Mouse (Mus musculus): ENCODE results near the gene Tmem209. TPM values are rescaled to one million over a fixed set of nuclear protein-coding genes. Genes with fewer than 3 reads are reported as not detected.
A peak's percentile ranks its signal among the peaks of the same experiment; 100 is the strongest.

Gene Tmem209
- total and polyA plus RNA-seq, 2 experiments from 2014 or later: 24.2 to 49.8 TPM

GRCm38 (mm10) chr6:30458626-30459025 lies 51.0 kb downstream of the Tmem209 start:
- peaks cover 20% of the 10 kb centered on the region for H3K4me1 ChIP-seq (ENCODE audit: insufficient read depth)
- no peak overlapping the region for H3K4me2 ChIP-seq (ENCODE audit: low read depth)
- H3K4me3 ChIP-seq (ENCODE audit: low read depth, low read length): no peak overlapping the region
- ATAC-seq (no peak), DNase-seq (peak; percentile 33)
- 59% methylated on average over 5 of the region's 5 CpGs for WGBS
- H3K9ac ChIP-seq: no peak overlapping the region
- H3K27me3 ChIP-seq (ENCODE audit: insufficient read depth, low read length): no peaks in the 10 kb centered on the region
- TF ChIP-seq CTCF (IDR thresholded peaks at IDR 0.05; ENCODE audit: low read depth): no peak
- H3K36me3 ChIP-seq (ENCODE audit: insufficient read depth): peaks cover 7% of the 10 kb centered on the region; the same call in 1 of the 2 replicates
- H3K27ac ChIP-seq (ENCODE audit: low read depth, low read length): no peak overlapping the region
- H3K9me3 ChIP-seq (ENCODE audit: low read length): no peaks in the 10 kb centered on the region

- Histone ChIP-seq H3K27ac (ENCODE audit: low read depth, low read length) (no peak overlapping the region), H3K4me3 (ENCODE audit: low read depth, low read length) (no peak overlapping the region), H3K9me3 (ENCODE audit: low read length) (no peaks in the 10 kb centered on the region), H3K4me1 (ENCODE audit: insufficient read depth) (peaks cover 20% of the 10 kb centered on the region), H3K9ac (no peak overlapping the region), H3K27me3 (ENCODE audit: insufficient read depth, low read length) (no peaks in the 10 kb centered on the region), H3K4me2 (ENCODE audit: low read depth) (no peak overlapping the region), H3K36me3 (ENCODE audit: insufficient read depth) (peaks cover 15% of the 10 kb centered on the region; the same call in 1 of the 2 replicates)
- DNase-seq: no peak
- no peak for ATAC-seq
- WGBS: 95% methylated on average over 7 of the region's 7 CpGs
- TF ChIP-seq CTCF (IDR thresholded peaks at IDR 0.05; ENCODE audit: low read depth): no peak
These were observed 52.6 kb downstream of the Tmem209 start for GRCm38 (mm10) chr6:30456991-30457390.

GRCm38 (mm10) chr6:30439576-30439975 lies 70.0 kb downstream of the Tmem209 start:
- ATAC-seq (no peak), DNase-seq (no peak)
- Histone ChIP-seq H3K27ac (ENCODE audit: low read depth, low read length) (no peak overlapping the region), H3K4me3 (ENCODE audit: low read depth, low read length) (no peak overlapping the region), H3K4me2 (ENCODE audit: low read depth) (no peak overlapping the region), H3K9ac (no peak overlapping the region), H3K27me3 (ENCODE audit: insufficient read depth, low read length) (no peaks in the 10 kb centered on the region), H3K9me3 (ENCODE audit: low read length) (no peaks in the 10 kb centered on the region), H3K4me1 (ENCODE audit: insufficient read depth) (no peaks in the 10 kb centered on the region), H3K36me3 (ENCODE audit: insufficient read depth) (peaks cover 26% of the 10 kb centered on the region)
- no peak for TF ChIP-seq CTCF (IDR thresholded peaks at IDR 0.05; ENCODE audit: low read depth)
- WGBS: 77% methylated on average over 10 of the region's 10 CpGs

- DNase-seq: no peak
- Histone ChIP-seq H3K4me1 (ENCODE audit: insufficient read depth) (no peaks in the 10 kb centered on the region), H3K4me3 (ENCODE audit: low read depth, low read length) (no peak overlapping the region), H3K9me3 (ENCODE audit: low read length) (no peaks in the 10 kb centered on the region), H3K9ac (no peak overlapping the region), H3K4me2 (ENCODE audit: low read depth) (no peak overlapping the region), H3K36me3 (ENCODE audit: insufficient read depth) (peaks cover 14% of the 10 kb centered on the region; the same call in 1 of the 2 replicates), H3K27me3 (ENCODE audit: insufficient read depth, low read length) (no peaks in the 10 kb centered on the region), H3K27ac (ENCODE audit: low read depth, low read length) (no peak overlapping the region)
- no peak for ATAC-seq
- TF ChIP-seq CTCF (IDR thresholded peaks at IDR 0.05; ENCODE audit: low read depth): no peak
- WGBS: 81% methylated on average over 3 of the region's 3 CpGs
These were observed 72.5 kb downstream of the Tmem209 start for GRCm38 (mm10) chr6:30437054-30437453.

GRCm38 (mm10) chr6:30436476-30436875 lies 73.1 kb downstream of the Tmem209 start:
- Histone ChIP-seq H3K4me2 (ENCODE audit: low read depth) (no peak overlapping the region), H3K9me3 (ENCODE audit: low read length) (no peaks in the 10 kb centered on the region), H3K27ac (ENCODE audit: low read depth, low read length) (no peak overlapping the region), H3K4me3 (ENCODE audit: low read depth, low read length) (no peak overlapping the region), H3K27me3 (ENCODE audit: insufficient read depth, low read length) (no peaks in the 10 kb centered on the region), H3K4me1 (ENCODE audit: insufficient read depth) (no peaks in the 10 kb centered on the region), H3K9ac (no peak overlapping the region), H3K36me3 (ENCODE audit: insufficient read depth) (0 out of 2 replicates have a peak, but pooled peaks cover 10% of the 10 kb centered on the region)
- no peak for ATAC-seq
- WGBS: 95% methylated on average over 3 of the region's 3 CpGs
- TF ChIP-seq CTCF (IDR thresholded peaks at IDR 0.05; ENCODE audit: low read depth): no peak
- no peak for DNase-seq

GRCm38 (mm10) chr6:30432461-30433192 lies 77.0 kb downstream of the Tmem209 start:
- Histone ChIP-seq H3K36me3 (ENCODE audit: insufficient read depth) (no peaks in the 10 kb centered on the region), H3K9ac (no peak overlapping the region), H3K4me2 (ENCODE audit: low read depth) (no peak overlapping the region), H3K4me3 (ENCODE audit: low read depth, low read length) (no peak overlapping the region), H3K9me3 (ENCODE audit: low read length) (no peaks in the 10 kb centered on the region), H3K27me3 (ENCODE audit: insufficient read depth, low read length) (no peaks in the 10 kb centered on the region), H3K27ac (ENCODE audit: low read depth, low read length) (no peak overlapping the region), H3K4me1 (ENCODE audit: insufficient read depth) (no peaks in the 10 kb centered on the region)
- DNase-seq (no peak), ATAC-seq (no peak)
- 67% methylated on average over 3 of the region's 3 CpGs for WGBS
- no peak for TF ChIP-seq CTCF (IDR thresholded peaks at IDR 0.05; ENCODE audit: low read depth)

Other genes with a start within 250 kb of the Tmem209 start
- gene Ube2h, start 205.2 kb downstream of the Tmem209 start, total RNA-seq (2014; rRNA removed): 33.3 and 42.7 TPM in 2 replicates
- gene Ube2h, start 205.2 kb downstream of the Tmem209 start, polyA plus RNA-seq (2015; fragmentation: Nextera tagmentation; extraction: Ambion mirVana): 31.3 and 37.7 TPM in 2 replicates
- 56.7 and 57.2 TPM in 2 replicates for gene Zc3hc1, start 118.8 kb downstream of the Tmem209 start, total RNA-seq (2014; rRNA removed)
- gene Zc3hc1, start 118.8 kb downstream of the Tmem209 start, polyA plus RNA-seq (2015; fragmentation: Nextera tagmentation; extraction: Ambion mirVana): 69.4 and 71.9 TPM in 2 replicates
- 111 and 160 TPM in 2 replicates for gene Klhdc10, start 107.9 kb downstream of the Tmem209 start, total RNA-seq (2014; rRNA removed)
- gene Klhdc10, start 107.9 kb downstream of the Tmem209 start, polyA plus RNA-seq (2015; fragmentation: Nextera tagmentation; extraction: Ambion mirVana): 17.7 and 24.3 TPM in 2 replicates
- 0.95 and 1.4 TPM in 2 replicates for gene Ssmem1, start 66 bp upstream of the Tmem209 start, total RNA-seq (2014; rRNA removed)
- gene Ssmem1, start 66 bp upstream of the Tmem209 start, polyA plus RNA-seq (2015; fragmentation: Nextera tagmentation; extraction: Ambion mirVana): 0.29 TPM in 1 of 2 replicates, not detected in the other
- gene Cpa2, start 31.8 kb upstream of the Tmem209 start, total RNA-seq (2014; rRNA removed): 6.8 and 10.0 TPM in 2 replicates
- 16.6 and 17.1 TPM in 2 replicates for gene Cpa2, start 31.8 kb upstream of the Tmem209 start, polyA plus RNA-seq (2015; fragmentation: Nextera tagmentation; extraction: Ambion mirVana)
- gene Cpa4, start 58.6 kb upstream of the Tmem209 start, total RNA-seq (2014; rRNA removed): 0.23 and 0.38 TPM in 2 replicates
- gene Cpa4, start 58.6 kb upstream of the Tmem209 start, polyA plus RNA-seq (2015; fragmentation: Nextera tagmentation; extraction: Ambion mirVana): 0.58 and 0.88 TPM in 2 replicates
- not detected in 2 replicates for gene Cpa5, start 101.2 kb upstream of the Tmem209 start, total RNA-seq (2014; rRNA removed)
- gene Cpa5, start 101.2 kb upstream of the Tmem209 start, polyA plus RNA-seq (2015; fragmentation: Nextera tagmentation; extraction: Ambion mirVana): 0.11 TPM in 1 of 2 replicates, not detected in the other
- gene Cpa1, start 129.4 kb upstream of the Tmem209 start, total RNA-seq (2014; rRNA removed): 1.1 TPM in 1 of 2 replicates, not detected in the other
- gene Cpa1, start 129.4 kb upstream of the Tmem209 start, polyA plus RNA-seq (2015; fragmentation: Nextera tagmentation; extraction: Ambion mirVana): 0.29 and 0.69 TPM in 2 replicates
- 10.2 and 14.1 TPM in 2 replicates for gene Cep41, start 184.0 kb upstream of the Tmem209 start, total RNA-seq (2014; rRNA removed)
- 8.8 and 10.6 TPM in 2 replicates for gene Cep41, start 184.0 kb upstream of the Tmem209 start, polyA plus RNA-seq (2015; fragmentation: Nextera tagmentation; extraction: Ambion mirVana)
- 127 and 212 TPM in 2 replicates for gene Mest, start 213.8 kb upstream of the Tmem209 start, total RNA-seq (2014; rRNA removed)
- gene Mest, start 213.8 kb upstream of the Tmem209 start, polyA plus RNA-seq (2015; fragmentation: Nextera tagmentation; extraction: Ambion mirVana): 90.4 and 146 TPM in 2 replicates

All from forebrain, postnatal 0 days (tissue).